Mouse (Mus musculus) heart, adult 10 weeks (tissue): ENCODE data around the gene Cenpb. TPM values are rescaled to one million over a fixed set of nuclear protein-coding genes. Genes with fewer than 3 reads are reported as not detected.

ENCODE experiments used
- polyA plus RNA-seq: library from polyadenylated mRNA; stranded (reverse); fragments of 350-450 nt; fragmentation: Illumina TruSeq; extraction: RNeasy Lipid Tissue Mini Kit (QIAGEN cat#74804); gene quantifications from one replicate; pipeline ENCODE4 v1.2.3, GENCODE M21; 2014; ENCODE audit warnings: low read depth, low replicate concordance

Cenpb gene
- polyA plus RNA-seq: 83.1 TPM

DNA sequence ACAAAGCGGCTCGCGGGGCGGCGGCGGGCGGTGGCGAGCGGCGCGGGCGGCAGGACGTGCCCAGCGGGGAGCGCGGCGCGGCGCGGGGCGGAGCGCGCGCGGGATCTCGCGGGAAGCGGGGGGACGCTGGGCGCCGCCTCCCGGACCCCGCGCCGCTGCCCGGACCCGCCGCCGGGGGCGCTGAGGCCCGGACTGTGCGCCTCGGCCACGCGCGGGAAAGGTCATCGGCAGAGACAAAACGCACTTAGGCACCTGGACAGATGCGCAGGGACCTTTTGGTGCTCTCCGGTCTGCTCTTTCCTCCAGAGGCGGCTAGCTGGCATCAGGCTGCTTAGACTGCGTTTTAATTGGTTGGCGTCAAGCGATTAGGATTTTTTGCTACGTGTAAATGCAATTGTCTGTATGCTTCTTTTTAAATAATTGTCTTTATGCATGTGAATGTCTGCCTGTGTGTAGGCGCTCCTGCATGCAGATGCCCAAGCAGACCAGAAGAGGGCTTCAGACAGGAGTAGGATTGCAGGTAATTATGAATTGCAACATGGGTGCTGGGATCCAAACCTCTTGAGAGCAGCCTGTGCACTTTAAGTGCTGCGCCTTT lies at the start of gene Cenpb:
Gene Cenpb, minus strand, starts transcription at position 78 of the 598 bp plus-strand sequence.

DNA sequence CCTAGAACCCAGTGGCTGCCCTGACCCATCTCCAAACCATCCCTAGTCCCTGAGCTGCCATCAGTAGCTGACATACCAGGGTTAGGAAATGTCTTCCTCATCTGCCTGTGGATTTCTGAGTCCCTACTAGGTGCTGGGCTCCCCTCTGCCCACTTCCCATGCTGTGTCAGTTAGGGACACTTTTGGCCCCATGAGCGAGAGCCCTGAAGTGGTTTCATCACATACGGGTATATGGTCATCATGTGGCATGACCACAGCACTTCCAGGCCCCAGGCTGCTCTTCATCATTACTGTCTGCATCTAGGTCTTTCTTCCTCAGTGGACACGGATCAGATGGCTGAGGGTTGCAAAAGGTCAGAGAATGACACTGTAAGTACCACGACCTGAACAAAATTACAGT lies 26.9 kb upstream of the Cenpb start, which contains the start of gene Ap5s1:
Gene Ap5s1, plus strand, starts transcription at position 301 of the 400 bp plus-strand sequence.

DNA sequence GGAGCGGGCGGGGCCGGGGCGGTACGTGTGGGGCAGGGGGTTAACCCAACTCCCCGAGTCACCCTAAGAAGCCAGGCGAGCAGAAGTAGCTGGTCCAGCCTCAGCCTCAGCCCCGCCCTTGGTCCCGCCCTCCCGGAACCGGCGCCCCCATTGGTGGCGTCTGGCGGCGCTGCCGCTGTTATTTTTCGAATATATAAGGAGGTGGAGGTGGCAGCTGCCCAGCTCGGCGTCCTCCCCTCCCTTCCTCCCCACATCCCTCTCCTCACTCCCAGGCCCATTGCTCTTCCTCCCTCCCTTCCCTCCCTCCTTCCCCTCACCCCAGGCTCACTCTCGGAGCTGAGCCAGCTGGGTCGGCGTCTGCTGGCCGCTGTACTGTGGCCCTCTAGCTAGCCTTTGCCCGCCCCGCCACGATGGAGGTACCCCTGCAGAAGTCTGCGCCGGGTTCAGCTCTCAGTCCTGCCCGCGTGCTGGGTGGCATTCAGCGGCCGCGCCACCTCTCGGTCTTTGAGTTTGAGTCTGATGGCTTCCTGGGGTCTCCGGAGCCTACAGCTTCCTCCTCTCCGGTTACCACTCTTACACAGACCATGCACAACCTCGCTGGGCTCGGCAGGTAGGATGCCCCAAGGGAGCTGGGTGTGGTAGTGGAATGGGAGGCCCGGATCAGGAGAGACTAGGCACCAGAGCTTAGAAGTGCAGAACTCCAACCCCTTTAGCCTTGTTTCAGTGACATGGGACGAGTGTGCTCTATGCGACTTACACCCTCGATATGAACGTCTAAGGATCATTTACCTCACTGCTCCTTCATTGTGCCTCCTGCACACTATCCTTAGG lies 7.1 kb upstream of the Cenpb start, which contains the start of the genes Cdc25b and Spef1:
Gene Cdc25b, plus strand, starts transcription at position 179 of the 831 bp plus-strand sequence.
Gene Spef1, minus strand, starts transcription at position 512 of the 831 bp plus-strand sequence.

DNA sequence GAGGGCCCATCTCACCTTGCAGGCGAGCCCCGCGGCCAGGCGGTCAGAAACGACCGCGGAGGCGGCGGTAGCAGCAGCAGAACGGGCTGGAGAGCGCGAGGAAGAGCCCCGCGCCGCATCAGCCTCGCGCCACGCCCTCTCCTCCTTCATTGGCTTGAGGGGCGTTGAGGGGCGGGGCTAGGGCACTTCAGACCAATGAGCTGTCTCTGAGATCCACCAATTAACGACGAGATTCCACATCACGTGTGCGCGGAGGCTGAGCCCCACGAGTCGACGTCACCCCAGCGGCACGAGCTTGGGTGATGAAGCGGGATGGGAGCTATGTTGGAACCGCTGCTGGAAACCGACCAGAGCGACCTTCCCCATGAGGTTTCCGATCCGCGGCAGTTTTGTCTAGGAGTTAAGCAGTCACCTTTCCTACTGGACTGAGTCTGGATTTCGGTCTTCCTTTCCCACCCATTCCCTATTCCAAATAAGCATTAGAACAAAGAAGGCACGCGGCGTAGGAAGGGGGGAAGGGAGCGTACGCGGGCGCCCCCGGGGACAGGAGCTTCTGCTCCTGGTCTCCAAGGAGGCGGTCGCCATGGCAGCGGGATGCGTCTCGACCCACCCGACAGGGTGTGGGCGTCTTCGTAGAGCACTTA lies 19.8 kb downstream of the Cenpb start, which contains the start of gene 1700037H04Rik:
Gene 1700037H04Rik, minus strand, starts transcription at position 144 of the 644 bp plus-strand sequence.

DNA sequence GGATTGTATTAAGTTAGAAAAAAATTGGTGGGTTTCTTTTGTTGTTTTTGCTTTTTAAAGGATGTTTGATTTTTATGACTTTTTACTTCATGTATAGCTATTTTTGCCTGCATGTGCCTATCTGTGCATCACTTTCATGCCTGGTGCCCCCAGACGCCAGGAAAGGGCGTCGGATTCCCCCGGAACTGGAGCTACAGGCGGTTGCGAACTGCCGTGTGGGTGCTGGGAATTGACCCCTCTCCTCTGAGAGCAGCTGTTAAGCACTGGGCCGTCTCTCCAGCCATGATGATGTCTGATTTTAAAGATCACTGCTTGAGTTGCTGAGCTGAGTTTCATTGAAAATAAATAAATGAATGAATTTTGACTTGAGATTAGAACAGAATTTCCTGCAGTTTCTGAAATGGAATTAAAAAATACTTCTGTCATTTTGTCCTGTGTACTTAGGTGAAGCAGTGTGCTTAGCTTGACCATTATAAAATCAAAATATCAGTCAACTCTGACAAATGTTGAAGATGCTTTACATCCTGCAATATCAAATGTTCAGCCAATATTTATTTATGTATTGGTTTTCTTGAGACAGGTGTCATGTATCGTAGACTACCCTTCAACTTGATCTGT lies 46.8 kb downstream of the Cenpb start, which contains the start of gene Gm11037:
Gene Gm11037, plus strand, starts transcription at position 568 of the 618 bp plus-strand sequence.

DNA sequence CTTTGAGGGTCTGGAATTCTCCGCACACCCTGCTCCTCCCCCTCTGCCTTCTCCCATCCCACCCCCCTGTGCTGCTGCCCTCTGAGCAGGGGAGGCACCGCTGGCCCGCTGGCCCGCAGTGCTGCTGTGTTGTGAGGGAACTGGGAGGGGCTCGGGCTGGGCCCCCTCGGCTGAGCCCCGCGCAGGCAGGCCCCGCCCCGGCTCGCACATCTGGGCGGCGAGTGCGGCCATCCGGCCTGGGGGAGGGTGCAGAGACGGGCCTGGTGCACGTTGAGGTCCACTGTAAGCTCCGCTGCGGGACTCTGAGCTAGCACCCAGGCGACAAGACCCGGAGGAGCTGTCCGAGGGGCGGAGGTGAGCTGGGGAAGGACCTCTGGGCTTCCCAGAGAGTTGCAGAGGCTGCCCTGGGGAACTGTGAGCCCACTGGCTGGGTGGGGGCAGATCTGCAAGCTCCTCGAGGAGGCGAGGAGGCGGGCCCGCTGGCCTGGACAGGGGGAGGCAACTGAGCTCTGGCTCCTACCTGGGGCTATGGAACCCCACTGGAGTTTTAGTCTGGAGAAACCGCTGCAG lies 52.6 kb downstream of the Cenpb start, which contains the start of gene Hspa12b:
Gene Hspa12b, plus strand, starts transcription at position 120 of the 570 bp plus-strand sequence.

Other genes starting within 250 kb of the Cenpb start
- 11.4 TPM for gene Gfra4, start 137.0 kb downstream of the Cenpb start, polyA plus RNA-seq
- gene Adam33, start 116.3 kb downstream of the Cenpb start, polyA plus RNA-seq: 3.7 TPM
- 1.8 TPM for gene Siglec1, start 93.3 kb downstream of the Cenpb start, polyA plus RNA-seq
- gene Hspa12b, start 52.8 kb downstream of the Cenpb start, polyA plus RNA-seq: 21.7 TPM
- gene Gm11037, start 46.6 kb downstream of the Cenpb start, polyA plus RNA-seq: not detected
- gene 1700037H04Rik, start 20.0 kb downstream of the Cenpb start, polyA plus RNA-seq: 10.3 TPM
- 3.6 TPM for gene Cdc25b, start 6.9 kb upstream of the Cenpb start, polyA plus RNA-seq
- gene Spef1, start 7.2 kb upstream of the Cenpb start, polyA plus RNA-seq: 5.3 TPM
- gene Ap5s1, start 27.0 kb upstream of the Cenpb start, polyA plus RNA-seq: 41.9 TPM
- 56.9 TPM for gene Mavs, start 54.0 kb upstream of the Cenpb start, polyA plus RNA-seq
- gene Pank2, start 82.4 kb upstream of the Cenpb start, polyA plus RNA-seq: 21.8 TPM
- gene Rnf24, start 172.8 kb upstream of the Cenpb start, polyA plus RNA-seq: 2.8 TPM